ENCODE assay signal across 30 mouse cellular contexts in the genomic region with DNA sequence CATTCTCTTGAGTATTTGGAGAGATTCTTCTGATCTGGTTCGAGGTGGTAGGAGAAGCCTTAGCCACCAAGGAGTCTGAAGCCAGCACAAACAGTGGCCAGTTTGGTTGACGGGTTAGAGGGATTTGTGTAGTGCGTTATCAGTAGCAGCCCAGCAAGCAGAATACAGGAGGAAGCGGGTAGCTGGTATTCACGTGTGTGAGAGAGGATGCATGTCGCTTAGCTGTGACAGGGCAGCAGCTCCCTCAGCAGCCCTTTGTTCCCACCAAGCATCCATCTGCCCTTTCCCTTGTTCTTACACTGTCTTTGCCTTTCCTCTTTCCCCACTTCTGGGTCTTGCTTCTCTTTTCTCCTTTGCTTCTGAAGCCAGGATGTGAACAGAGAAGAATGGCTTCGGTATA. TPM values are rescaled to one million over a fixed set of nuclear protein-coding genes. Genes with fewer than 3 reads are reported as not detected.
A peak's percentile ranks its signal among the peaks of the same experiment; 100 is the strongest.
DNase-seq lines count a peak whose midpoint lies in the region; ATAC-seq lines count a peak whose summit lies in the region.
"Had no signal": no experiment of that assay in that cellular context is flagged by ENCODE, and none has a peak within 500 bp of the region (broad histone marks: within the 10 kb centered on the region; RNA-seq: fewer than 3 reads in every experiment).

No protein-coding gene starts in this region.

- peak; percentile 84 for DNase-seq in heart, adult 11 months
- no peak for DNase-seq in heart, postnatal 14 days
- peak; percentile 53 for DNase-seq in ZHBTc4 (ENCODE audit: low read depth, low spot score)
- no peak for DNase-seq in kidney, adult 11 months
- DNase-seq: adrenal gland, adult 2 months; adrenal gland, postnatal 10 days; adrenal gland, postnatal 25 days; B cell, adult 2 months; cerebellum, adult 11 months; cerebellum, adult 18-20 months; cerebellum, adult 8-10 months; cerebellum, adult 9-11 months; cerebellum, postnatal 14 days; cerebellum, postnatal 36 days; embryo, embryonic 11 days had no signal

- ATAC-seq in megakaryocyte, adult 5-6 weeks (ENCODE audit: poor library complexity, severe bottlenecking): no peak
- ATAC-seq: CD4-positive, CD25-positive, alpha-beta regulatory T cell, adult 4 months; forebrain, embryonic 14.5 days; forebrain, embryonic 16.5 days; Patski had no signal

- peaks cover 65% of the 10 kb centered on the region for H3K4me1 ChIP-seq in megakaryocyte, embryonic 14.5 days

- H3K9me3 ChIP-seq in megakaryocyte, embryonic 14.5 days: no peaks in the 10 kb centered on the region
- H3K9me3 ChIP-seq: embryonic facial prominence, embryonic 13.5 days; embryonic facial prominence, embryonic 15.5 days; forebrain, embryonic 10.5 days; forebrain, embryonic 12.5 days; G1E had no signal

- peaks cover 85% of the 10 kb centered on the region for H3K36me3 ChIP-seq in megakaryocyte, embryonic 14.5 days (replicated peaks; ENCODE audit: low read length)

- intact Hi-C loops in heart, postnatal 14 days (cut with DNase I): no loop called here

- peak overlapping the region; percentile 81 for H3K4me3 ChIP-seq in megakaryocyte, embryonic 14.5 days (replicated peaks)
- H3K4me3 ChIP-seq: embryonic facial prominence, embryonic 13.5 days; embryonic facial prominence, embryonic 15.5 days; erythroblast, embryonic 14.5 days; forebrain, embryonic 10.5 days; forebrain, embryonic 12.5 days had no signal

- no peaks in the 10 kb centered on the region for H3K27me3 ChIP-seq in megakaryocyte, embryonic 14.5 days (replicated peaks)
- H3K27me3 ChIP-seq: CH12.LX; embryonic facial prominence, embryonic 13.5 days; embryonic facial prominence, embryonic 15.5 days; forebrain, embryonic 12.5 days; Patski had no signal

RNA-seq across cellular contexts. Expression of gene Cln5, which starts 5.2 kb away (rescaled TPM):
- 10 to 100 TPM; 16.4 to 17.9 TPM for total RNA-seq in heart, postnatal 14 days (2021)
- 1.8 and 3.6 TPM in 2 replicates for polyA plus RNA-seq in megakaryocyte, embryonic 14.5 days (2012; ENCODE audit: insufficient read depth, low replicate concordance)
- 77.7 and 81.1 TPM in 2 replicates for total RNA-seq in megakaryocyte, adult 5-6 weeks (2015)
- 77.6 and 82.9 TPM in 2 replicates for total RNA-seq in megakaryocyte, adult 5-6 weeks (2017)

RNA-seq across cellular contexts. Expression of gene Fbxl3, which starts 24.2 kb away (rescaled TPM):
- total RNA-seq in heart, postnatal 14 days (2021): 10 to 100 TPM; 53.9 to 60.1 TPM
- 2.0 and 5.1 TPM in 2 replicates for polyA plus RNA-seq in megakaryocyte, embryonic 14.5 days (2012; ENCODE audit: insufficient read depth, low replicate concordance)
- 46.3 and 51.3 TPM in 2 replicates for total RNA-seq in megakaryocyte, adult 5-6 weeks (2015)
- total RNA-seq in megakaryocyte, adult 5-6 weeks (2017): 72.7 and 92.4 TPM in 2 replicates

RNA-seq across cellular contexts. Expression of gene Acod1, which starts 28.4 kb away (rescaled TPM):
- under 1 TPM in 1 of 2 experiments, not detected in 1; 0.10 TPM for total RNA-seq in heart, postnatal 14 days (2021)
- 0.13 TPM in 1 of 2 replicates, not detected in the other for polyA plus RNA-seq in megakaryocyte, embryonic 14.5 days (2012; ENCODE audit: insufficient read depth, low replicate concordance)
- total RNA-seq in megakaryocyte, adult 5-6 weeks (2015): 1.5 and 1.8 TPM in 2 replicates
- total RNA-seq in megakaryocyte, adult 5-6 weeks (2017): 1.8 and 2.0 TPM in 2 replicates
- total RNA-seq: adrenal gland, adult 2 months; adrenal gland, postnatal 10 days; adrenal gland, postnatal 25 days; adrenal gland, postnatal 4 days had no signal
- polyA plus RNA-seq: embryonic facial prominence, embryonic 11.5 days; embryonic facial prominence, embryonic 13.5 days; embryonic facial prominence, embryonic 15.5 days; erythroblast, embryonic 14.5 days; forebrain, embryonic 10.5 days; forebrain, embryonic 14.5 days; forebrain, embryonic 16.5 days; G1E had no signal

Comparison
In these comparisons a context has a peak if more than half of its experiments do, and no peak if none do; other contexts are left out.
1. DNase-seq: peak in heart, adult 11 months (single experiment) and ZHBTc4 (single experiment); none in heart, postnatal 14 days (0 of 2) and kidney, adult 11 months (single experiment).
2. RNA of gene Cln5, which starts 5.2 kb away (total RNA-seq): 77.6 to 82.9 TPM in megakaryocyte, adult 5-6 weeks; 16.4 to 17.9 TPM in heart, postnatal 14 days; every median in the first group is over 4 times any median in the second.